Mouse (Mus musculus): ENCODE data around the gene Lacc1. TPM values are rescaled to one million over a fixed set of nuclear protein-coding genes. Genes with fewer than 3 reads are reported as not detected.

The Lacc1 gene
- total RNA-seq, 2 experiments from 2014 or later, result 15.5 to 16.8 TPM

- DNase-seq (ENCODE audit: low spot score in 2 of 2), result no peak
Measured at GRCm38 (mm10) chr14:76981176-76981575, 55.5 kb downstream of the Lacc1 start.

GRCm38 (mm10) chr14:76979569-76979968 lies 57.1 kb downstream of the Lacc1 start:
- no peak for DNase-seq (ENCODE audit: low spot score in 2 of 2)

Other genes starting within 250 kb of the Lacc1 start
- gene Ccdc122, start 132 bp downstream of the Lacc1 start, total RNA-seq (2021), result 10 to 100 TPM in 1 of 2 experiments, 1 to 10 TPM in 1; 9.4 to 12.9 TPM
- gene Enox1, start 119.9 kb upstream of the Lacc1 start, total RNA-seq (2021), result 10 to 100 TPM; 12.8 to 13.4 TPM

Measured in adrenal gland, postnatal 4 days (tissue).